Mouse (Mus musculus) MEL (cell line): Measurements from ENCODE around the gene Mpg.

Experiments used
- BHLHE40 ChIP-seq: IDR thresholded peaks from 2 replicates; pipeline ENCODE4 v1.6.1; 2012; ENCODE audit warnings: low read depth, mild to moderate bottlenecking, inconsistent platforms, low read length, improper control_type of control experiment, borderline replicate concordance
- CHD2 ChIP-seq: IDR thresholded peaks from 2 replicates; pipeline ENCODE4 v1.6.1; 2011; ENCODE audit warnings: low read length, improper control_type of control experiment
- CTCF ChIP-seq, 3 experiments: IDR thresholded peaks in 2 of 3; conservative IDR thresholded peaks in 1 of 3; 2 replicates each; pipeline ENCODE4 v1.5.1; 2011 to 2012; ENCODE audit warnings: low read length in 3 of 3, low read depth in 2 of 3, mild to moderate bottlenecking in 2 of 3, improper control_type of control experiment in 1 of 3, inconsistent platforms in 1 of 3, mixed read lengths in 1 of 3, moderate library complexity in 1 of 3; ENCODE audit not compliant: control insufficient read depth in 1 of 3, insufficient read depth in 1 of 3, poor library complexity in 1 of 3, severe bottlenecking in 1 of 3
- MAX ChIP-seq: IDR thresholded peaks from 2 replicates; pipeline ENCODE4 v1.6.1; 2011; ENCODE audit warnings: low read length, improper control_type of control experiment
- SIN3A ChIP-seq: IDR thresholded peaks from 2 replicates; pipeline ENCODE4 v1.6.1; 2012; ENCODE audit warnings: low read length, improper control_type of control experiment, inconsistent platforms

GRCm38 (mm10) chr11:32250880-32251763 lies 24.8 kb downstream of the Mpg start:
- TF ChIP-seq MAX, result no peak
- no peak for TF ChIP-seq CTCF (IDR thresholded peaks at IDR 0.05 in 2 of 3, conservative IDR thresholded peaks at IDR 0.05 in 1 of 3; ENCODE audit: control insufficient read depth in 1 of 3, insufficient read depth in 1 of 3, low read depth in 2 of 3, low read length in 3 of 3, poor library complexity in 1 of 3, severe bottlenecking in 1 of 3)
- TF ChIP-seq CHD2, result no peak
- no peak for TF ChIP-seq BHLHE40
- TF ChIP-seq SIN3A, result peak; percentile 89
